Mouse (Mus musculus): ENCODE measurements around the gene Fbn1. TPM values are rescaled to one million over a fixed set of nuclear protein-coding genes. Genes with fewer than 3 reads are reported as not detected.

Gene Fbn1
- total RNA-seq, 2 experiments from 2014 or later = 0.05 to 0.17 TPM

- ATAC-seq (replicated peaks; ENCODE audit: poor library complexity) = no peak
Measured at GRCm38 (mm10) chr2:125400121-125400520, 107.7 kb downstream of the Fbn1 start.

GRCm38 (mm10) chr2:125397796-125398195 is 110.0 kb downstream of the Fbn1 start:
- ATAC-seq (replicated peaks; ENCODE audit: poor library complexity) = no peak

GRCm38 (mm10) chr2:125394428-125395101 is 113.2 kb downstream of the Fbn1 start:
- ATAC-seq (replicated peaks; ENCODE audit: poor library complexity) = no peak

- ATAC-seq (replicated peaks; ENCODE audit: poor library complexity) = no peak
Measured at GRCm38 (mm10) chr2:125391582-125391981, 116.2 kb downstream of the Fbn1 start.

GRCm38 (mm10) chr2:125389796-125390195 is 118.0 kb downstream of the Fbn1 start:
- ATAC-seq (replicated peaks; ENCODE audit: poor library complexity) = no peak

- ATAC-seq (replicated peaks; ENCODE audit: poor library complexity) = no peak
Measured at GRCm38 (mm10) chr2:125386221-125386965, 121.4 kb downstream of the Fbn1 start.

- no peak for ATAC-seq (replicated peaks; ENCODE audit: poor library complexity)
Measured at GRCm38 (mm10) chr2:125384941-125385340, 122.9 kb downstream of the Fbn1 start.

- ATAC-seq (replicated peaks; ENCODE audit: poor library complexity) = no peak
Measured at GRCm38 (mm10) chr2:125384415-125384814, 123.4 kb downstream of the Fbn1 start.

GRCm38 (mm10) chr2:125383273-125383641 is 124.5 kb downstream of the Fbn1 start:
- ATAC-seq (replicated peaks; ENCODE audit: poor library complexity) = no peak

GRCm38 (mm10) chr2:125382613-125383272 is 125.0 kb downstream of the Fbn1 start:
- ATAC-seq (replicated peaks; ENCODE audit: poor library complexity) = no peak

- no peak for ATAC-seq (replicated peaks; ENCODE audit: poor library complexity)
Measured at GRCm38 (mm10) chr2:125380086-125380485, 127.7 kb downstream of the Fbn1 start.

GRCm38 (mm10) chr2:125379206-125379605 is 128.6 kb downstream of the Fbn1 start:
- ATAC-seq (replicated peaks; ENCODE audit: poor library complexity) = no peak

- no peak for ATAC-seq (replicated peaks; ENCODE audit: poor library complexity)
Measured at GRCm38 (mm10) chr2:125375926-125376325, 131.9 kb downstream of the Fbn1 start.

GRCm38 (mm10) chr2:125375301-125375700 is 132.5 kb downstream of the Fbn1 start:
- ATAC-seq (replicated peaks; ENCODE audit: poor library complexity) = no peak

GRCm38 (mm10) chr2:125369666-125370065 is 138.1 kb downstream of the Fbn1 start:
- no peak for ATAC-seq (replicated peaks; ENCODE audit: poor library complexity)

GRCm38 (mm10) chr2:125368616-125369015 is 139.2 kb downstream of the Fbn1 start:
- ATAC-seq (replicated peaks; ENCODE audit: poor library complexity) = no peak

- ATAC-seq (replicated peaks; ENCODE audit: poor library complexity) = peak; percentile 72
Measured at GRCm38 (mm10) chr2:125361661-125362060, 146.1 kb downstream of the Fbn1 start.

- ATAC-seq (replicated peaks; ENCODE audit: poor library complexity) = no peak
Measured at GRCm38 (mm10) chr2:125356486-125356885, 151.3 kb downstream of the Fbn1 start.

- ATAC-seq (replicated peaks; ENCODE audit: poor library complexity) = no peak
Measured at GRCm38 (mm10) chr2:125356068-125356467, 151.7 kb downstream of the Fbn1 start.

- no peak for ATAC-seq (replicated peaks; ENCODE audit: poor library complexity)
Measured at GRCm38 (mm10) chr2:125355216-125355971, 152.4 kb downstream of the Fbn1 start.

GRCm38 (mm10) chr2:125354587-125354986 is 153.2 kb downstream of the Fbn1 start:
- ATAC-seq (replicated peaks; ENCODE audit: poor library complexity) = no peak
